Mouse (Mus musculus) ES-E14 (cell line): Measurements from ENCODE around the gene Zfp385a.

Experiments
- CHD2 ChIP-seq: IDR thresholded peaks from 2 replicates; pipeline ENCODE4 v1.6.1; 2014; ENCODE audit warnings: mild to moderate bottlenecking, low read depth, low read length, inconsistent platforms
- HCFC1 ChIP-seq: IDR thresholded peaks from 2 replicates; pipeline ENCODE4 v1.6.1; 2012; ENCODE audit warnings: low read length, inconsistent platforms, borderline replicate concordance; ENCODE audit not compliant: insufficient read depth
- ZC3H11A ChIP-seq: IDR thresholded peaks from 2 replicates; pipeline ENCODE4 v1.6.1; 2012; ENCODE audit warnings: low read depth, mild to moderate bottlenecking, inconsistent platforms, low read length, borderline replicate concordance
- ZNF384 ChIP-seq: IDR thresholded peaks from 2 replicates; pipeline ENCODE4 v1.6.1; 2012; ENCODE audit warnings: low read depth, low read length, inconsistent platforms

DNA sequence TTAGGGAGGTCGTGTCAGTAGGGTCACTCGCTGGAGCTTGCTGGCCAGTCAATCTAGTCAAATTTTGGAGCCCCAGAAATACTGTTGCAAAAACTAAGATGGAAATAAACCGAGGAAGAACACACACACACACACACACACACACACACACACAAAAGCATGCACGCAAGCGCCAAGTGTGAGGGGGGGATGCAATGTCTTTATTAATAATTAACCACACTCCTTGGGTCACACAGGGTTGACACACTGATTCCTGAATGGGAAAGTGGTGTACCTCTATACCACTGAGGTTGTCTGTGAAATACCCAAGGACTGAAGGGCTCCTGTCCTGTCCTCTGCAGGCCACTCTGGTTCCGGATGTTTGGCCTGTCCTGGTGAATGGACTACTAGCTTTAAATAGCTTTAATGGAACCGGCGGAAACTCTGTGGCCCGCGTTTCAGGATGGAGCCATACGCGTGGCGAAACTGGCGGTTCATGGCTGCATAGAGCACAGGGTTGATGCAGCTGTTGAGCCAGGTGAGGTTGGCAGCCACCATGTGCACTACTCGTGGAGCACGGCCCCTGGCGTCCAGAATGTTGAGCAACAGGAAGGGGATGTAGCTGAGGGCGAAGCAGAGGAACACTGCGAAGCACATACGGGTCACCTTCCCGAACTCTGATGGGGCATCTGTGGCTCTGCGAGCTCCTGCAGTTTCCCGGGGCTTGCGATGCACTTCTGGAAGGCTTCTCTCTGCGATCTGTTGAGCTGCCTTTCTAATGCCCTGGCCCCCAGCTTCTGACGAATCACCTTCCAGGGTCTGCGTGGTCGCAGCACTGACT, 31.6 kb downstream of the Zfp385a start:
- TF ChIP-seq CHD2, result no peak
- TF ChIP-seq HCFC1, result no peak
- TF ChIP-seq ZC3H11A, result no peak
- no peak for TF ChIP-seq ZNF384
